Mouse (Mus musculus) ES-E14 (cell line): ENCODE measurements at regions not wholly inside any gene's neighbourhood (a gene's known extent, or its start where the extent isn't known, plus 50 kb on each side); places are given as distances from the start of the nearest gene placed in this dataset.

Source experiments
- CHD2 ChIP-seq: IDR thresholded peaks from 2 replicates; pipeline ENCODE4 v1.6.1; 2014; ENCODE audit warnings: mild to moderate bottlenecking, low read depth, low read length, inconsistent platforms
- HCFC1 ChIP-seq: IDR thresholded peaks from 2 replicates; pipeline ENCODE4 v1.6.1; 2012; ENCODE audit warnings: low read length, inconsistent platforms, borderline replicate concordance; ENCODE audit not compliant: insufficient read depth
- ZC3H11A ChIP-seq: IDR thresholded peaks from 2 replicates; pipeline ENCODE4 v1.6.1; 2012; ENCODE audit warnings: low read depth, mild to moderate bottlenecking, inconsistent platforms, low read length, borderline replicate concordance

- TF ChIP-seq ZC3H11A (no peak), HCFC1 (no peak), CHD2 (no peak)
Observed at GRCm38 (mm10) chr17:10012161-10012560, 307.5 kb downstream of the Qk start.
